Mouse (Mus musculus): ENCODE measurements around the gene Rps24. TPM values are rescaled to one million over a fixed set of nuclear protein-coding genes. Genes with fewer than 3 reads are reported as not detected.

Rps24 gene
- polyA plus RNA-seq, 1 experiment, result 36.2 TPM

DNA sequence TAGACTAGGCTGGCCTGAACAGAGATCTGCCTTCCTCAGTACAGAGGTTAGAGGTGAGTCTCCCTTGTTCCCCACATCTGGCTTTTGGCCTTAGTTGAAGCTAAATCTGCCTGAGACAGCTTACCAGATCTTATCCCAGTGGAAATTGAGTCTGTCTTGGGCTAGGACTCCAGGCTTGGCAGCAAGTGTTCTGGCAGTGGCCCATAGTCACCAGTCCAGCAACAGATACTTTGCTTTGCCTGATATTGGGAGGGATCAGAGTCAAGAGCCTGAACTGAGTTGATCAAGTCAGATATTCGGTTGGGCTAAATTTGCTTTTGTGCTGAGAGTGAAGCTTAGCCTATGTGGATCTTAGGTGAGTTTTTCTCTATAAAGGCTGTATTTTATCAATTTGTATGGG is 9.6 kb downstream of the Rps24 start:
- H3K9me3 ChIP-seq (ENCODE audit: control insufficient read depth, low read length), result no peaks in the 10 kb centered on the region
- H3K4me3 ChIP-seq (replicated peaks), result no peak overlapping the region
- H3K36me3 ChIP-seq (ENCODE audit: control insufficient read depth), result peaks cover 85% of the 10 kb centered on the region
- TF ChIP-seq GATA1 (IDR thresholded peaks at IDR 0.05; ENCODE audit: low read length) (no peak), TAL1 (IDR thresholded peaks at IDR 0.05; ENCODE audit: low read length) (no peak)
- peaks cover 42% of the 10 kb centered on the region for H3K4me1 ChIP-seq (ENCODE audit: control insufficient read depth)
- no peaks in the 10 kb centered on the region for H3K27me3 ChIP-seq (ENCODE audit: control insufficient read depth)

DNA sequence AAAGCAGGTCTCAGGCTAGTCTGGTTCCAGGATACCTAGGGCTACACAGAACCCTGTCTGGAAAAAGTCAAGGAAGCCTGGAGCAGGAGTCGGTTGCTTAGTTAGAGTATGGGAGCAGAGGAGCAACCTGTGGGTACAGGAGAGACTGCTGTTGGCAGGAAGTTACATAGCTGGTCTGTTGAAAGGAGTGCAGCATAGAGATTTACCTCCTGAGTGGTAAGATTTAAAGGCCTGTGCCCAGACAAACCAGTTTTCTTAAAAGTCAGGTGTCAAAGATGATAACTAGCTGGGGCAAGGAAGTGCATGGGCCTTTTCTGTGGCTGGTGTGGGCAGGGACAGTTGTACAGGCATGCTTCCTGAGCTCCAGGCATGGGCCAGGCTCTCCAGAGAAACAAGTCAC is 10.5 kb downstream of the Rps24 start:
- TF ChIP-seq TAL1 (IDR thresholded peaks at IDR 0.05; ENCODE audit: low read length) (no peak), GATA1 (IDR thresholded peaks at IDR 0.05; ENCODE audit: low read length) (no peak)
- Histone ChIP-seq H3K36me3 (ENCODE audit: control insufficient read depth) (peaks cover 77% of the 10 kb centered on the region), H3K27me3 (ENCODE audit: control insufficient read depth) (no peaks in the 10 kb centered on the region), H3K4me3 (replicated peaks) (no peak overlapping the region), H3K4me1 (ENCODE audit: control insufficient read depth) (peaks cover 35% of the 10 kb centered on the region), H3K9me3 (ENCODE audit: control insufficient read depth, low read length) (no peaks in the 10 kb centered on the region)

DNA sequence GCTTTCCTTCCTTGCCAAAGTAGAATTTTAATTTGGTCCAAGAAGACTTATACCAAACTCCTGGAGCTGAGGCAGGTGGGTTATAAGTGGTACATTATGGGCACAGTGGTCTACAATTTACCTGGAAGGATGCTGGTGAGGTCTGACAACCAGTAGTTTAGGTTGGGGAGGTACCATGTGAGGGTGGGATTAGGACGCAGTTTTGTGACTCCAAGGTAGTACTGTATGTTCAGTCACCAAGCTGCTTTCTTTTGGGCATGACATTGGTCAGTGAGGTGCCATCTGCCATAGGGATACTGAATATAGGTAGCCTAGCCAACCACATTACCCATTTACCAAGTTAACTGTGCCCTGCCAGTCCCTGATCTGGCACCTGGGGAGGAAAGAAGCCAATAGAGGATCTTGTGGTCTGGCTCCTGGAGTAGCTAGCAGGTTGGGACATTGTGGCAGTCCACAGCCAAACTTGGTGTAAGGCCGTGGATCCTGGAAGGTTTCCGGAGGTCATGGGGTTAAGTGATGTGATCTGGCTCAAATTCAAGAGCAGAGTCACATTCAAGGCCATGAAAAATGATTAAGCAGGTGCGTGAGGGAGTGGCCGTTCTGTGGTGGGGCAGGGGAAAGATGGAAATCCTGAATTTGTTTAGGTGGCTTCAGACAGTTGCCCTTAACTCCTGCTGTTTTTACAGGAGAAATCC is 11.8 kb downstream of the Rps24 start:
- peaks cover 65% of the 10 kb centered on the region for H3K36me3 ChIP-seq (ENCODE audit: control insufficient read depth)
- H3K27me3 ChIP-seq (ENCODE audit: control insufficient read depth), result no peaks in the 10 kb centered on the region
- TF ChIP-seq GATA1 (IDR thresholded peaks at IDR 0.05; ENCODE audit: low read length) (no peak), TAL1 (IDR thresholded peaks at IDR 0.05; ENCODE audit: low read length) (no peak)
- H3K4me1 ChIP-seq (ENCODE audit: control insufficient read depth), result peaks cover 24% of the 10 kb centered on the region
- H3K4me3 ChIP-seq (replicated peaks), result no peak overlapping the region
- no peaks in the 10 kb centered on the region for H3K9me3 ChIP-seq (ENCODE audit: control insufficient read depth, low read length)

DNA sequence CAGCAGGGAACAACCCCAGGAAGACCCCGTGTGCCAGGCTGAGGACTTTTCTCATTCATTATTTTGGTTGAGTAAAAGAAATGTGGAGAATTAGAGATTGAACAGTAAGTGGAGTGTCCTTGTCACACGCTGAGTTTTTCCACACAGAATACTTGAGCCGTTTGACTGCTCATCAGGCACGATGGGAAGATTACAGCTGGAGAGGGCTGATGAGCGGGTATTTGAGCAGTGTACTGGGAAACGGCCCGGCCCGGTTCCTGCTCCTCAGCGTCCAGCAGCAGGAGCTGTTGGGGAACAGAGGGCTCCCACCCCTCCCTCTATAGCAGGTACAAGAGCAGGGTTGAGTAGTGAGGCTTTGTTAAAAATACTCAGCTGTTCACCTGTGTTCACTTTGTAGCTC is 12.6 kb downstream of the Rps24 start:
- Histone ChIP-seq H3K36me3 (ENCODE audit: control insufficient read depth) (peaks cover 57% of the 10 kb centered on the region), H3K9me3 (ENCODE audit: control insufficient read depth, low read length) (no peaks in the 10 kb centered on the region), H3K4me1 (ENCODE audit: control insufficient read depth) (peaks cover 17% of the 10 kb centered on the region), H3K4me3 (replicated peaks) (no peak overlapping the region), H3K27me3 (ENCODE audit: control insufficient read depth) (no peaks in the 10 kb centered on the region)
- TF ChIP-seq GATA1 (IDR thresholded peaks at IDR 0.05; ENCODE audit: low read length) (no peak), TAL1 (IDR thresholded peaks at IDR 0.05; ENCODE audit: low read length) (no peak)

DNA sequence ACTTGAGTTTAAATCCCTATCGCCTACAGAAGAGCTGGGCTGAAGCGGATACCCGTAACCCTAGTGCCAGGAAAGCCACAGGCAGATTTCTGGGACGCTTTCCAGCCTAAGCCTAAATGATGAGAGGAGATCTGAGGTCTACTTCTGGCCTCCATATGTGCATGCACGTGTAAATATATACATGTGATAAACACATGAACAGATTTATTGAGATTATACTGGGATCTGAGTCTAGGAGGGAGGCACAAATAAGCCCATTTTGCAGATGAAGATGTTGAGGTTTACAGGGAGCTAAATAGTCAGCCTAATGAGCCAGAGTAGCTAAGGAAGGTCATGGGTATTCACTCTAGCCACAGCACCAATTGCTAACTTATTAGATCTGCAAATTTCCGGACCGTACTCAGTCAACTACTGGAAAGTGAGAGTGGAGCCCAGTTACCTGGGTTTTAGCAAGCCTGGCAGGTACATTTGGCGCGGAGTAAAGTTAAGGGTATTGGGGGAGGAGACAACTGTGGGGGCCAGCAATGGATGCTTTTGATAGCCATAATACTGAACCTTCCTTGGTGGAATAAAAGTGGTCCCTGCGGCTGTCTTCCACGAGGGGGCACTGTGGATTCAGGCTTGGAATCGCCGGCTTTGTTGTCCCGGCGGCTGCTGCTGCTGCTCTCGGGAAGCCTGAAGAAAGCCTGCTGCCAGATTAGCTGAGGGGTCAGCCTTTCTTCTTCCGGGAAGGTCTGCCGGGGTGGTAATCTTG is 13.3 kb downstream of the Rps24 start:
- Histone ChIP-seq H3K36me3 (ENCODE audit: control insufficient read depth) (peaks cover 49% of the 10 kb centered on the region), H3K4me3 (replicated peaks) (no peak overlapping the region), H3K4me1 (ENCODE audit: control insufficient read depth) (peaks cover 11% of the 10 kb centered on the region), H3K9me3 (ENCODE audit: control insufficient read depth, low read length) (no peaks in the 10 kb centered on the region), H3K27me3 (ENCODE audit: control insufficient read depth) (no peaks in the 10 kb centered on the region)
- TF ChIP-seq TAL1 (IDR thresholded peaks at IDR 0.05; ENCODE audit: low read length) (no peak), GATA1 (IDR thresholded peaks at IDR 0.05; ENCODE audit: low read length) (no peak)

DNA sequence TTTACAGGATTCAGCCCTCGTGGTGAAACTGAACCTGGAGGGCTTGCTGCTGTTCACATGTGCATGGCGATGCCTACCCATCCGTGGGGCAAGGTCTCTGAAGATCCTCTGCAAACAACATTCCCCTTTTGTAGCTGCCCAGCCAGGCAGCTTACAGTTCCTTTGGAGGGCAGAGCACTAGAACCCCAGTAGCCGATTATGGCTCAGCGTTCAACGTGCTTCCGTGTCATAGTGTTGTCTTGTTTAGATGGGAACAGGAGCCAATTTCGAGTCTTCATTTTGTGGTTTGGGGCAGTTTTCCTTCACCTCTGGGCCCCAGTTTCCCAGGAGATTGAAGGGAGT is 13.9 kb downstream of the Rps24 start:
- Histone ChIP-seq H3K4me1 (ENCODE audit: control insufficient read depth) (peaks cover 10% of the 10 kb centered on the region), H3K9me3 (ENCODE audit: control insufficient read depth, low read length) (no peaks in the 10 kb centered on the region), H3K27me3 (ENCODE audit: control insufficient read depth) (no peaks in the 10 kb centered on the region), H3K4me3 (replicated peaks) (no peak overlapping the region), H3K36me3 (ENCODE audit: control insufficient read depth) (peaks cover 44% of the 10 kb centered on the region)
- no peak for TF ChIP-seq GATA1 (IDR thresholded peaks at IDR 0.05; ENCODE audit: low read length)
- no peak for TF ChIP-seq TAL1 (IDR thresholded peaks at IDR 0.05; ENCODE audit: low read length)

- no peaks in the 10 kb centered on the region for H3K9me3 ChIP-seq (ENCODE audit: control insufficient read depth, low read length)
- no peaks in the 10 kb centered on the region for H3K27me3 ChIP-seq (ENCODE audit: control insufficient read depth)
- TF ChIP-seq GATA1 (IDR thresholded peaks at IDR 0.05; ENCODE audit: low read length) (no peak), TAL1 (IDR thresholded peaks at IDR 0.05; ENCODE audit: low read length) (no peak)
- no peak overlapping the region for H3K4me3 ChIP-seq (replicated peaks)
- H3K36me3 ChIP-seq (ENCODE audit: control insufficient read depth), result peaks cover 39% of the 10 kb centered on the region
- peaks cover 9% of the 10 kb centered on the region for H3K4me1 ChIP-seq (ENCODE audit: control insufficient read depth)
Observed at GRCm38 (mm10) chr14:24501256-24501655, 14.3 kb downstream of the Rps24 start.

GRCm38 (mm10) chr14:24507452-24508069 is 20.6 kb downstream of the Rps24 start:
- Histone ChIP-seq H3K36me3 (ENCODE audit: control insufficient read depth) (no peaks in the 10 kb centered on the region), H3K27me3 (ENCODE audit: control insufficient read depth) (peaks cover 28% of the 10 kb centered on the region), H3K4me3 (replicated peaks) (no peak overlapping the region), H3K4me1 (ENCODE audit: control insufficient read depth) (no peaks in the 10 kb centered on the region), H3K9me3 (ENCODE audit: control insufficient read depth, low read length) (peaks cover 3% of the 10 kb centered on the region)
- TF ChIP-seq GATA1 (IDR thresholded peaks at IDR 0.05; ENCODE audit: low read length) (no peak), TAL1 (IDR thresholded peaks at IDR 0.05; ENCODE audit: low read length) (no peak)

DNA sequence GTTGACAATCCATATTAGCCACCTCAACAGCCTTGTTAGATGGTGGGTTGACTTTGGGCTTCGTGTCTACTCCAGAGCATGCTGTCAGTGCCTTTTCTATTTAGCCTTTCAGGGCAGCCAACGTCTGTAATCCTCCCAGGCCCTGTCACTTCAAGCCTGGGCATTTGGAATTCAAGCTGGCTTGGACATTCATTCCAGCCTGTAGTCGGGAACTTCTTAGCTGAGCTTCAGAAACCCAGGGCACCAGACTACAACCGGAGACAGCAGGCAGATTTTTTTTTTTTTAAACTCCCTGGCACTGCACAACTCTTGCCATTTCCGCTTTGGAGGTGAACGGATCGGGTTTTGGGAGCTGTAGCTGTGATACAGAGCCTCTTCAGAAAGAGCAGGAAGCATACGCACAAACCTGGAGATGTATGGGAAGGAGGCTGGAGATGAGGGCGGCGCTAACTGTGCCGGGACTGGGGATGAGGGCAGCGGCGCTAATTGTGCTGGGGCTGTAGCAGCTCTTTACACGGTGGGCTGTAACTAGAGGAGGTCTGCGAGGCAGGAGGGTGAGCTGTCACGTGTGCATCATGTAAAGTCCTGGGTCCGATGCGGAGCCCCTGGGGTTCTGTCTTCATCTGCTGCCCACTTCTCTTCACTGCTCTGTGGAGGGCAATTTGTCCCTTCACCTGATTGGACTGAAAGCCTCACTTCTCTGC is 21.3 kb downstream of the Rps24 start:
- Histone ChIP-seq H3K4me3 (replicated peaks) (no peak overlapping the region), H3K9me3 (ENCODE audit: control insufficient read depth, low read length) (peaks cover 3% of the 10 kb centered on the region), H3K36me3 (ENCODE audit: control insufficient read depth) (no peaks in the 10 kb centered on the region), H3K27me3 (ENCODE audit: control insufficient read depth) (peaks cover 28% of the 10 kb centered on the region), H3K4me1 (ENCODE audit: control insufficient read depth) (no peaks in the 10 kb centered on the region)
- TF ChIP-seq TAL1 (IDR thresholded peaks at IDR 0.05; ENCODE audit: low read length) (no peak), GATA1 (IDR thresholded peaks at IDR 0.05; ENCODE audit: low read length) (no peak)

All from erythroblast, embryonic 14.5 days (primary cell).